Mouse (Mus musculus) cortical plate, adult 2 months (tissue): ENCODE results near the gene Slc46a1.

Experiments used
- CTCF ChIP-seq: fragments of 200-500 bp; IDR thresholded peaks from 2 replicates; pipeline ENCODE4 v1.5.1; 2011; ENCODE audit warnings: mild to moderate bottlenecking, control low read depth, low read length; ENCODE audit not compliant: insufficient read depth; ENCODE audit errors: extremely low read depth
- POLR2A ChIP-seq: fragments of 200-500 bp; IDR thresholded peaks from 2 replicates; pipeline ENCODE4 v1.6.1; 2011; ENCODE audit warnings: mild to moderate bottlenecking, low read length, control low read depth; ENCODE audit not compliant: insufficient read depth; ENCODE audit errors: extremely low read depth

DNA sequence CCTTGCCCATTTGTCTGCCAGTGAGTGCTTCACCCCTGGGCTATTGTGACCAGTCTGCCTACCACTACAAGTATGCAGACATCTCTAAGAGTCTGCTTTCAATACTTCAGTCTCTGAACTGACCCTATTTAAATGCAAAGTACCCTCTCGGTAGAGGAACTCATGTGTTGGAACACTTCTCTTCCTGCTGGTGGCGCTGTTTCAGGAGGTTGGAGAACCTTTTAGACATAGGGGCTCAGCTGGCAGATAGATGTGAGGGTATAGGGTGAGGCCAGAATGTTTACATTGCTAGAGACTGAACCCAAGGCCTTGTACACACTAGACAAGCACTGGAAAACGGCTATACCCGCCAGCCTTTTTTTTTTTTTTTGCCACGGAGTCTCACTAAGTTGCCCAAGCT lies 37.2 kb upstream of the Slc46a1 start:
- TF ChIP-seq POLR2A, result no peak
- TF ChIP-seq CTCF, result no peak
